24 mouse cellular contexts compared by ENCODE assay signal in genomic region chr6:106729682-106730314, GRCm38 (mm10). TPM values are rescaled to one million over a fixed set of nuclear protein-coding genes. Genes with fewer than 3 reads are reported as not detected.
DNase-seq lines count a peak whose midpoint lies in the region; ATAC-seq and TF ChIP-seq lines count a peak whose summit lies in the region.
"Had no signal": no experiment of that assay in that cellular context is flagged by ENCODE, and none has a peak within 500 bp of the region (broad histone marks: within the 10 kb centered on the region; RNA-seq: fewer than 3 reads in every experiment).

No protein-coding gene starts in this region.

- H3K27me3 ChIP-seq in CH12.LX (replicated peaks): no peaks in the 10 kb centered on the region
- no peaks in the 10 kb centered on the region for H3K27me3 ChIP-seq in kidney, embryonic 16.5 days (ENCODE audit: insufficient read depth, low read length)
- H3K27me3 ChIP-seq: forebrain, embryonic 13.5 days; heart, embryonic 12.5 days; liver, embryonic 13.5 days; midbrain, embryonic 12.5 days; stomach, embryonic 15.5 days had no signal

- in situ Hi-C loops in CH12.LX (cut with MboI; ENCODE audit: low pct_ligation_motif_present, low pct_unique_long_range_greater_than_20kb, low sequenced_read_pairs): no loop called here

- no peak for TF ChIP-seq CTCF in CH12.LX (conservative IDR thresholded peaks at IDR 0.05 in 1 of 2, IDR thresholded peaks at IDR 0.05 in 1 of 2; ENCODE audit: low read depth in 2 of 2, low read length in 2 of 2)

- peaks cover 38 to 69% of the 10 kb centered on the region in 2 experiments for H3K36me3 ChIP-seq in CH12.LX (replicated peaks in 1 of 2; ENCODE audit: control insufficient read depth in 1 of 2, insufficient read depth in 1 of 2, low read length in 1 of 2)
- H3K36me3 ChIP-seq in kidney, embryonic 16.5 days (ENCODE audit: insufficient read depth, low read length): no peaks in the 10 kb centered on the region
- H3K36me3 ChIP-seq: heart, embryonic 12.5 days; hindbrain, embryonic 10.5 days; liver, embryonic 13.5 days; midbrain, embryonic 12.5 days; stomach, embryonic 15.5 days had no signal

- H3K9ac ChIP-seq in CH12.LX (ENCODE audit: insufficient read depth, low read depth): no peak overlapping the region
- no peak overlapping the region for H3K9ac ChIP-seq in kidney, embryonic 16.5 days (replicated peaks; ENCODE audit: low read length)
- H3K9ac ChIP-seq: forebrain, embryonic 13.5 days; heart, embryonic 12.5 days; liver, embryonic 13.5 days; lung, embryonic 14.5 days; midbrain, embryonic 12.5 days; stomach, embryonic 15.5 days had no signal

- dilution Hi-C loops in CH12.LX (cut with MboI; ENCODE audit: extremely low pct_ligation_motif_present, extremely low pct_unique_long_range_greater_than_20kb, low sequenced_read_pairs): no loop called here

- peak; percentile 61 for ATAC-seq in kidney, embryonic 16.5 days (ENCODE audit: low FRiP score, low TSS enrichment)
- ATAC-seq: forebrain, embryonic 13.5 days; hindbrain, postnatal 0 days; intestine, embryonic 16.5 days had no signal

- no peak overlapping the region for H3K4me2 ChIP-seq in CH12.LX (ENCODE audit: insufficient read depth, low read depth, poor library complexity, severe bottlenecking)
- H3K4me2 ChIP-seq in kidney, embryonic 16.5 days (replicated peaks; ENCODE audit: low read depth, low read length): no peak overlapping the region
- H3K4me2 ChIP-seq: forebrain, embryonic 13.5 days; heart, embryonic 12.5 days; liver, embryonic 13.5 days; lung, embryonic 14.5 days; midbrain, embryonic 12.5 days; stomach, embryonic 15.5 days had no signal

- TF ChIP-seq EP300 in CH12.LX (IDR thresholded peaks at IDR 0.05; ENCODE audit: low read length): peak; percentile 98

- peaks cover 12 to 82% of the 10 kb centered on the region in 2 experiments for H3K4me1 ChIP-seq in CH12.LX (ENCODE audit: control insufficient read depth in 1 of 2, insufficient read depth in 2 of 2)
- no peaks in the 10 kb centered on the region for H3K4me1 ChIP-seq in kidney, embryonic 16.5 days (ENCODE audit: insufficient read depth, low read length)
- H3K4me1 ChIP-seq: forebrain, embryonic 13.5 days; heart, embryonic 12.5 days; hindbrain, embryonic 10.5 days; liver, embryonic 13.5 days; midbrain, embryonic 12.5 days; stomach, embryonic 15.5 days had no signal

- H3K9me3 ChIP-seq in CH12.LX (replicated peaks; ENCODE audit: low read length): no peaks in the 10 kb centered on the region
- no peaks in the 10 kb centered on the region for H3K9me3 ChIP-seq in kidney, embryonic 16.5 days (ENCODE audit: low read length)
- H3K9me3 ChIP-seq: forebrain, embryonic 13.5 days; heart, embryonic 12.5 days; hindbrain, embryonic 10.5 days; liver, embryonic 13.5 days; midbrain, embryonic 12.5 days; stomach, embryonic 15.5 days had no signal

- peak overlapping the region in 1 of 3 experiments; percentile 25 for H3K4me3 ChIP-seq in CH12.LX (replicated peaks in 1 of 3; ENCODE audit: low read depth in 2 of 3, low read length in 2 of 3, poor library complexity in 1 of 3)
- no peak overlapping the region for H3K4me3 ChIP-seq in kidney, embryonic 16.5 days (ENCODE audit: low read length)
- H3K4me3 ChIP-seq: forebrain, embryonic 13.5 days; heart, embryonic 12.5 days; hindbrain, embryonic 10.5 days; left cerebral cortex, adult 2 months; liver, embryonic 13.5 days; midbrain, embryonic 12.5 days; stomach, embryonic 15.5 days had no signal

- peak; percentile 54 for DNase-seq in A20 (ENCODE audit: low read depth, low spot score)
- DNase-seq in CH12.LX (ENCODE audit: extremely low read depth): peak; percentile 70
- peak; percentile 4 to 6 for DNase-seq in kidney, postnatal 4 days
- no peak for DNase-seq in lung, adult 18-20 months
- no peak for DNase-seq in layer of hippocampus, adult 9-11 months
- no peak for DNase-seq in thymus, postnatal 10 days (ENCODE audit: low spot score in 2 of 2)
- DNase-seq: adrenal gland, postnatal 36 days; cerebellum, adult 9-10 months; heart, adult 18-20 months; heart, postnatal 10 days; liver, embryonic 13.5 days; lung, embryonic 14.5 days had no signal

- no peaks in the 10 kb centered on the region; the same call in none of the 2 replicates for H3K79me2 ChIP-seq in CH12.LX (replicated peaks; ENCODE audit: control insufficient read depth, extremely low read depth, insufficient read depth, poor library complexity, severe bottlenecking)

- no peak for TF ChIP-seq RAD21 in CH12.LX (IDR thresholded peaks at IDR 0.05; ENCODE audit: low read depth, low read length)

- no peak for TF ChIP-seq POLR2A in CH12.LX (IDR thresholded peaks at IDR 0.05; ENCODE audit: low read depth, low read length)

- 75% methylated on average over 4 of the region's 4 CpGs for WGBS in kidney, embryonic 16.5 days

- peak overlapping the region; percentile 69 for H3K27ac ChIP-seq in CH12.LX (ENCODE audit: insufficient read depth, low read depth)
- H3K27ac ChIP-seq in kidney, embryonic 16.5 days (ENCODE audit: low read length): no peak overlapping the region
- H3K27ac ChIP-seq: forebrain, embryonic 13.5 days; hindbrain, embryonic 10.5 days; hindbrain, postnatal 0 days; left cerebral cortex, adult 2 months; liver, embryonic 13.5 days; midbrain, embryonic 12.5 days; stomach, embryonic 15.5 days had no signal

TF ChIP-seq in CH12.LX, 34 proteins besides CTCF, POLR2A, EP300 and RAD21:
- TF ChIP-seq MEF2A (IDR thresholded peaks at IDR 0.05; ENCODE audit: borderline replicate concordance, low read depth, low read length) (peak; percentile 41; the same call in 1 of the 2 replicates), JUND (conservative IDR thresholded peaks at IDR 0.05; ENCODE audit: low read depth, low read length) (0 out of 2 replicates have a peak, but pooled peaks have one; percentile 21), MXI1 (IDR thresholded peaks at IDR 0.05; ENCODE audit: low read depth, low read length) (peak; percentile 52; the same call in 1 of the 2 replicates), IRF4 (IDR thresholded peaks at IDR 0.05; ENCODE audit: low read depth, low read length) (peak; percentile 95), ETS1 (conservative IDR thresholded peaks at IDR 0.05; ENCODE audit: low read depth, low read length) (peak; percentile 61; the same call in 1 of the 2 replicates), TCF12 (IDR thresholded peaks at IDR 0.05; ENCODE audit: low read depth, low read length) (peak; percentile 61), UBTF (IDR thresholded peaks at IDR 0.05; ENCODE audit: low read depth, low read length) (no peak), TBP (conservative IDR thresholded peaks at IDR 0.05; ENCODE audit: low read depth, low read length) (0 out of 2 replicates have a peak, but pooled peaks have one; percentile 20), ZC3H11A (IDR thresholded peaks at IDR 0.05; ENCODE audit: low read depth, low read length) (no peak), CHD2 (IDR thresholded peaks at IDR 0.05; ENCODE audit: low read length) (peak; percentile 79), MYC (IDR thresholded peaks at IDR 0.05; ENCODE audit: low read depth, low read length) (peak; percentile 95), SIN3A (IDR thresholded peaks at IDR 0.05; ENCODE audit: low read length) (peak; percentile 32; the same call in 1 of the 2 replicates), ZKSCAN1 (IDR thresholded peaks at IDR 0.05; ENCODE audit: borderline replicate concordance, low read depth, low read length) (no peak), MAFK (IDR thresholded peaks at IDR 0.05; ENCODE audit: insufficient replicate concordance, low read length) (peak; percentile 85), SMC3 (IDR thresholded peaks at IDR 0.05; ENCODE audit: low read depth, low read length) (no peak), BHLHE40 (IDR thresholded peaks at IDR 0.05; ENCODE audit: low read depth, low read length) (0 out of 2 replicates have a peak, but pooled peaks have one; percentile 37), MAX (IDR thresholded peaks at IDR 0.05; ENCODE audit: low read length) (peak; percentile 76), MAZ (IDR thresholded peaks at IDR 0.05; ENCODE audit: low read depth, low read length) (peak; percentile 64; the same call in 1 of the 2 replicates)
TF ChIP-seq in CH12.LX: peak in this region for 14.

RNA-seq across cellular contexts. Expression of gene Il5ra, which starts 19.0 kb away (rescaled TPM):
- total RNA-seq in CH12.LX (2012; rRNA removed): 56.8 and 65.0 TPM in 2 replicates
- 119 and 138 TPM in 2 replicates for total RNA-seq in CH12.LX (2014; rRNA removed)
- polyA plus RNA-seq in CH12.LX (2012; ENCODE audit: insufficient read length, low read depth): 69.0 and 70.2 TPM in 2 replicates
- polyA plus RNA-seq in kidney, embryonic 16.5 days (2015; fragmentation: Nextera tagmentation; extraction: Ambion mirVana): 0.30 and 0.60 TPM in 2 replicates
- total RNA-seq: adrenal gland, postnatal 36 days; gastrocnemius, adult 8-10 months; heart, postnatal 10 days; hindbrain, postnatal 0 days; layer of hippocampus, postnatal 10 days; left cerebral cortex, adult 2 months; left cerebral cortex, postnatal 36 days had no signal
- polyA plus RNA-seq: forebrain, embryonic 13.5 days; heart, embryonic 12.5 days; hindbrain, postnatal 0 days; intestine, embryonic 16.5 days; lung, embryonic 14.5 days; midbrain, embryonic 12.5 days had no signal

RNA-seq across cellular contexts. Expression of gene Trnt1, which starts 39.1 kb away (rescaled TPM):
- total RNA-seq in CH12.LX (2012; rRNA removed): 106 and 155 TPM in 2 replicates
- total RNA-seq in CH12.LX (2014; rRNA removed): 239 and 286 TPM in 2 replicates
- 159 and 195 TPM in 2 replicates for polyA plus RNA-seq in CH12.LX (2012; ENCODE audit: insufficient read length, low read depth)
- 60.0 and 63.5 TPM in 2 replicates for polyA plus RNA-seq in kidney, embryonic 16.5 days (2015; fragmentation: Nextera tagmentation; extraction: Ambion mirVana)

Comparison
In these comparisons a context has a peak if more than half of its experiments do, and no peak if none do; other contexts are left out.
1. DNase-seq: peak in A20 (single experiment), CH12.LX (single experiment) and kidney, postnatal 4 days (2 of 2); none in lung, adult 18-20 months (0 of 2), layer of hippocampus, adult 9-11 months (single experiment) and thymus, postnatal 10 days (0 of 2).
2. RNA of gene Il5ra, which starts 19.0 kb away (polyA plus RNA-seq): 69.0 to 70.2 TPM in CH12.LX; 0.30 to 0.60 TPM in kidney, embryonic 16.5 days; every median in the first group is over 10 times any median in the second.